Mouse (Mus musculus): Measurements from ENCODE around the gene Zfp27.

Zfp27 gene

DNA sequence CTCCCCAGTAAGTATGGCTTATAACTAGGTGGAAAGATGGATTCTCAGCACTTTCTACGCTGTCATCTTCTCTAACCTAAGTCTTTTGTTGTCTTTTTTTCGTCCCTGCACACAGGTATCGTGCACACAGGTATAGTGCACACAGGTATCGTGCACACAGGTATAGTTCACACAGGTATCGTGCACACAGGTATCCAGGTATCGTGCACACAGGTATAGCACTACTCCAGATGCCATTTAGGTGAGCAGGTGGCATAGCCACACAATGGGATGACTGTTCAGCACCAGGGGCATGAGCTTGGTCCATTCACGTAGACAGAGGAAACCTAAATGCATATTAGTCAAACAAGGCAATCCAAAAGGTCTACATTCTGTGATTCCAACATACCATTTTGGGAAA is 15.9 kb downstream of the Zfp27 start:
- no peak for DNase-seq (ENCODE audit: low spot score)

DNA sequence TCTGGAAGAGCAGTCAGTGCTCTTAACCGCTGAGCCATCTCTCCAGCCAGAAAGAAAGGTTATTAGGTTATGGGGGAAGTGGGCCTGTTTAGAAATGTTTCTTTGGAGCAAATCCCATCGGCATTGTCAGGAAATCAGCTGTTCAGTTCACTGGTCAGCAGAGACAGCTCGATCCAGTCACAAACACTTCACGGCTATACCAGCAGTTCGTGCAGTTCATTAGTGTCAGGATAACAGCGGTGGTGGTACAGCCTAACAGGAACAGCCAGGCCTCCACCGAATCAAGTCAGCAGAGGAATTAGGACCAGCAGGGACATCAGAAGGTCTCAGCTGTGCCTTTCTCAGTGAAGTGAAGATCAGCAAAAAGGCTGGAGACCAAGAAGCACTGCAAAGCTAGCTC is 25.5 kb downstream of the Zfp27 start:
- DNase-seq (ENCODE audit: low spot score): no peak

DNA sequence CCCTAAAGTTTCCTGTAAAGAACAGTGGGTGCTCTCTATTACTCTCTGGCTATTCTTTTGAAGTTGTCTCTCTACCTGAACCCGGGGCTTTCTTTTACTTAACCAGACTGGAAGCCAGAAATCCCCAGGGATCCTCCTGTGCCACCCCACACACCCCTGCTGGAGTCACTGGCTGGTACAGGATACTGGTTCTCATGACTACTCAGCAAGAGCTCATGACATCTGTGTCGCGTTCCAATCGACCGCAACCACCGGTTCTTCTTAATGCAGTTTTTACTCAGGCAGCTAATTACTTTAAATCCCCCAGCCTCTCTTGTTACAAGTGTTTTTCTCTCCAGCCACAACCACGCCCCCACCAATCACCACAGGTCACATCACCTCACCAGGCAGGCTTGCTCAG is 26.3 kb downstream of the Zfp27 start:
- no peak for DNase-seq (ENCODE audit: low spot score)

DNA sequence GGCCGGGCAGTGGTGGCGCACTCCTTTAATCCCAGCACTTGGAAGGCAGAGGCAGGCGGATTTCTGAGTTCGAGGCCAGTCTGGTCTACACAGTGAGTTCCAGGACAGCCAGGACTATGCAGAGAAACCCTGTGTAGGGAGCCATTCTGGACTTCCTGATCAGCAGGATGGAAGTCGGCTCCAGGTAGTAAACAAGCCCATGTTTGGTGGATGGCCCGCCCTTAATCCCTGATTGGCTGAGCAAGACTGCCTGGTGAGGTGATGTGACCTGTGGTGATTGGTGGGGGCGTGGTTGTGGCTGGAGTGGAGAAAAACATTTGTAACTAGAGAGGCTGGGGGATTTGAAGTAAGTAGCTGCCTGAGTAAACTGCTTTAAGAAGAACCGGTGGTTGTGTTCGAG is 28.8 kb downstream of the Zfp27 start:
- DNase-seq (ENCODE audit: low spot score): peak; percentile 55

DNA sequence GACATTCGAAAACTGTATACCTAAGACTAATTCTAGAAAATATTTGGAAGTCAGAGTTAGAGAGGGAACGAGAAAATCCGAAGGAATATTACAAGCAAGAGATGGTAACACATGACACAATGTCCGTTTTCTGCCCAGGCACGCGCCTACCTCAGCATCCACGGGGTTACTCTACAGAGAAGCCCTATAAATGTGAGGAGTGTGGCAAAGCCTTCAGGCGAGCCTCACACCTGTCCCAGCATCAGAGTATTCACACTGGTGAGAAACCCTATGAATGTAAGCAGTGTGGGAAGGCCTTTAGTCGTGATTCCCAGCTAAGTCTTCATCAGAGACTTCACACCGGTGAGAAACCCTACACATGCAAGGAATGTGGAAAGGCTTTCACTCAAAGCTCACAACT is 32.1 kb downstream of the Zfp27 start:
- no peak for DNase-seq (ENCODE audit: low spot score)

DNA sequence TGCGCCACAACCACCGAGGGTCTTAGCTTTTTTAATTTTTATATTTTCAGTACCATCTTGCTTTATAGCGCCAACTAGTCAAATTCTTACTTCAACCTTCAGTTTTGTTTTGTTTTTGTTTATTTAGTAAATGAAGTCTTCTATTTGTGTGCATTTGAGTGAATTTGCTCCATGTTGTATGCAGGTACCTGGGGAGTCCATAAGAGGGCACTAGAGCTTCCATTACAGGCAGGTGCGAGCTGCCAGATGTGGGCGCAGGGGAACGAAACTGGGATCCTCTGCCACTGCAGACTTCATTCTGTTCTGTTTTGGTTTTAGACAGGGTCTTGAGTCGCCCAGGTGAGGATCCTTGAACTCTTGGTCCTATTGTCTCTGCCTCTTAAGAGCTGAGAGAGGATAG is 44.7 kb downstream of the Zfp27 start:
- DNase-seq (ENCODE audit: low spot score): no peak

DNA sequence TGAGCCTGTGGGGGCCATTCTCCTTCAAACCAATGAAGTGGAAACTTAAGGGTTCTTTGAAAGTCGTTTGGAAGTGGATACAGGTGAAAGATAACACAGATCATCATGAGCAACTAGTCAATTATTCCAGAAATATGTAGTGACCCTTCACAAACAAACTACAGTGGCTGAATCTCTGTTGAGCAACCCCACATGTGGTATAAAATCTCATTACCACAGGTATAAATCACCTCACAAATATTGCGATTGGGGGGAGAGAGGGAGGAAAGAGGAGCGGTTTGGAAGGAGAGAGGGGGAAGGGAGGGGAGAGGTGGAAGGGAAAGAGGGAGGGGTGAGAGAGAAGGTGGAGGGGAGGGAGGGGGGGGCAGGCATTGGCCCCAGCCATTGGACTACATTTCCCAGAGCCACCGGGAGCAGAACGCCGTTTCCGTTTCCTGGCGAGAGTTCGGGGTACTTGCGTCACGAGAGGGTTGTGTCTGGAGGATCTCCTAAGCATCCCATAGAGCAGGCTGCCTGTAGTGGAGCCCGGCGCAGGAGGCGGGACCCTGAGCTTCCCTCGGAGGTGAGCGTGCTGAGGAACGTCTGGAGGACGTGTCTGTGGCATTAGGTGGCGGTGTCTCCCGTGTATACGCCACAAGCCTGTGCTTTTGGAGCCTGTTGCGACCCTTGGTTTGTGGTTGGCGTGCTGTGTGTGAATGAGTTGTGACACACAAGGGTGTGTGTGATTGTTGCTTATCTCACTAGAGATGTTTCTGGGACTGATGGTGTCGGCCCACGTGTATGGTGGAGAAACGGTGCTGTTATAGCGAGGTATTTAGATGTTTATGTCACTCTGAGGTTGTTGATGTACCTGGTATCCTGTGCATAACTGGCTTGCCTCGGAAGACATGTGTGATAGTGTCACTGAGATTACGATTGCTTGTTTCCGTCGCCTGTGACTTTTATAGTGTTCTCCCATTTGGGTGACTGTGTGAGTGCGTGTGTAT is 46.5 kb downstream of the Zfp27 start, which contains the start of gene Zfp420:
TSS of gene Zfp420 (plus strand) at position 448 of the 986 bp plus-strand sequence.
- peak; percentile 87 for DNase-seq (ENCODE audit: low spot score)

DNA sequence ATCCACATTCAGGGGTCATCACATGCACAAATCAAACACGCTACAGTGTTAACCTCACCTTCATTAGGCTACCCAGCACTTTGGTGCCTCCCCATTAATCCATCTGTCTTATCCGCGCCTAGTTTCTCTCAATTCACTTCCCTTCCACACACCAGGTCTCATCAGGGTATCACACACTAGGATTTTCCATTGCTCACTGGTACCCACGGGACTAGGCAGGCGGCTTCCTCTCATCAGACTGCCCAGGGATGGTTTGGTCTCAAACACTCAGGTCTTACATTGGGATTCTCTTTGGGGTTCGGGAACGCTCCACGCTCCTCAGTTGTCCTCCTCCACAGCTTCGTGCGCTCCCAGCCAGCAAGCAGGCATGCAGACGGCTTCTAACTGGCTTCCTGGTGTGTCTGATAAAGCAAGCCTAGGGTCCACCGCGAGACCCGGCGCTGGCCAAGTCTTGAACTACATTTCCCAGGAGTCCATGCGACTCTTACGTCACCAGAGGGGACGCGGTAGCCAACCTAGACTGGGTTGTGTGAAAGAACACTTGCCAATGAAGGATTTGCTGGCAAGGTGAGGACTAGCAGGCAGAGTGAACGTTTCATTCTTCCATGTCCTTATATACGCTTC is 53.0 kb downstream of the Zfp27 start, which contains the start of gene Zfp940:
TSS of gene Zfp940 (minus strand) at position 451 of the 624 bp plus-strand sequence.
- DNase-seq (ENCODE audit: low spot score): peak; percentile 81

DNA sequence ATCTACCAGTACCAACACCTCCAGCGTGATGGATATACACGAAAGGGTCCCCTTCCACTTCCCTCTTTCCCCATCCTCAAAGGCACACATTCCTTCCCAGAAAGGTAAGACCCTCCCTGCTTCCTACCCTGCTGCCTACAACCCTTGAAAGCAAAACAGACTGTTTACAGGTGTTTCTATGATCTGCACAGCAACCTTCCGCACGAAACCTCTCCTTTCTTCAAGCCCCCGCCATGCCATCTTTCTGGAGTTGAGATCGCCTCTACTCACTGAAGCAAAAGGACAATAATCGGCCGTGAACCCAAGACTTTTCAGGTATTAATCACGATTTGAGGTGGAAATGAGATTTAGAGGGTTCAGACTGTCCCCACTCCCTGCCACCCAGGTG is 53.5 kb downstream of the Zfp27 start:
- DNase-seq (ENCODE audit: low spot score): no peak

DNA sequence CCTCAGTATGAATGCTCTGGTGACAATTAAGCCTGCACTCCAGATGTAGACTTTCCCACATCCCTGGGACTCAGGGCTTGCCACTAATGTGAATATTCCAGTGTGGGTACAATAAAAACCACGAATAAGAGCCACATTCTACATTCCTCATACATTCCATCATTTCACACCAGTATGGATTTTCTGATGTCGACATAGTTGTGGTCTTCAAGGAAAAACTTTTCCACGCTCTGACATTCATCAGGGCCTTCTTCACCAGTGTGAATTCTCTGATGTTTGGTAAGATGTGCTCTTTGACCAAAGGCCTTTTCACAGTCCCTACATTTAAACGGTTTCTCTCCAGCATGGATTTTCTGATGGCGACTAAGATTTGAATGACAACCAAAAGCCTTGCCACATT is 61.8 kb downstream of the Zfp27 start:
- DNase-seq (ENCODE audit: low spot score): no peak

Data from testis, postnatal 14 days (tissue).